Mouse (Mus musculus) forebrain, embryonic 14.5 days (tissue): ENCODE data around the gene Rhox2h. TPM values are rescaled to one million over a fixed set of nuclear protein-coding genes. Genes with fewer than 3 reads are reported as not detected.

ENCODE experiments used
- polyA plus RNA-seq: library from polyadenylated mRNA; unstranded; fragments of >200 nt; fragmentation: Nextera tagmentation; extraction: Ambion mirVana; gene quantifications from 2 replicates; pipeline ENCODE4 v1.2.1, GENCODE M21; 2014

Gene Rhox2h
- polyA plus RNA-seq, 1 experiment from 2014 or later: not detected

Other genes with a start within 250 kb of the Rhox2h start
- gene Rhox4b, start 240.8 kb downstream of the Rhox2h start, polyA plus RNA-seq: not detected in 2 replicates
- gene Rhox2c, start 219.6 kb downstream of the Rhox2h start, polyA plus RNA-seq: not detected in 2 replicates
- gene Rhox3c, start 214.7 kb downstream of the Rhox2h start, polyA plus RNA-seq: not detected in 2 replicates
- gene Rhox4c, start 192.9 kb downstream of the Rhox2h start, polyA plus RNA-seq: not detected in 2 replicates
- gene Rhox2d, start 179.8 kb downstream of the Rhox2h start, polyA plus RNA-seq: not detected in 2 replicates
- gene Rhox4d, start 158.9 kb downstream of the Rhox2h start, polyA plus RNA-seq: not detected in 2 replicates
- gene Rhox2e, start 142.8 kb downstream of the Rhox2h start, polyA plus RNA-seq: not detected in 2 replicates
- gene Rhox3e, start 131.3 kb downstream of the Rhox2h start, polyA plus RNA-seq: not detected in 2 replicates
- gene Rhox4e, start 115.9 kb downstream of the Rhox2h start, polyA plus RNA-seq: not detected in 2 replicates
- gene Rhox2f, start 101.9 kb downstream of the Rhox2h start, polyA plus RNA-seq: not detected in 2 replicates
- gene Rhox3f, start 92.3 kb downstream of the Rhox2h start, polyA plus RNA-seq: not detected in 2 replicates
- not detected in 2 replicates for gene Rhox4f, start 65.6 kb downstream of the Rhox2h start, polyA plus RNA-seq
- not detected in 2 replicates for gene Rhox3g, start 44.7 kb downstream of the Rhox2h start, polyA plus RNA-seq
- not detected in 2 replicates for gene Rhox2g, start 29.8 kb downstream of the Rhox2h start, polyA plus RNA-seq
- gene Rhox4g, start 21.9 kb downstream of the Rhox2h start, polyA plus RNA-seq: not detected in 2 replicates
- not detected in 2 replicates for gene Rhox3h, start 4.5 kb downstream of the Rhox2h start, polyA plus RNA-seq
- not detected in 2 replicates for gene Rhox5, start 131.6 kb upstream of the Rhox2h start, polyA plus RNA-seq
- not detected in 2 replicates for gene Rhox6, start 153.6 kb upstream of the Rhox2h start, polyA plus RNA-seq
- gene Rhox7a, start 158.4 kb upstream of the Rhox2h start, polyA plus RNA-seq: not detected in 2 replicates
- not detected in 2 replicates for gene Rhox8, start 205.7 kb upstream of the Rhox2h start, polyA plus RNA-seq
- not detected in 2 replicates for gene Rhox7b, start 224.0 kb upstream of the Rhox2h start, polyA plus RNA-seq
- not detected in 2 replicates for gene Rhox9, start 228.5 kb upstream of the Rhox2h start, polyA plus RNA-seq